Mouse (Mus musculus): ENCODE results near the gene Vmn1r226.

DNA sequence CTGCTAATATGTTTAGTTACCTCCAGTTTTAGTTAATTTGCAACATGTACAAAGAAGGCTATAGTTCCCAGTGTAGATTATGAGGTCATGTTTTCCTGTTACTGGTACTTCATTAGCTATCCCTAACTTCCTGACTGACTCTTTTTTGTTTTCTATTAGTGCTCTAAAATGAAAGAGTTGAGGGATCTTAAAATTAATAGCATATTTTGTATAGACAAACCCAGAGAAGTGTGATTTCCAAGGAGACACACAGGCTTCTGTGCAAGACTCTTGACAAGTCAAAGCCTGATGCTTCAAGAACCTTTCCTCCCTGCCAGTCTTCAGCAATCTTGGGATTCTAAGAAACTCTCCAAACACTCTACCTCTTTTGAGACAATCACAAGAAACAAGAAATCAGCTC lies at the start of gene Vmn1r226:
- TF ChIP-seq POLR2A (IDR thresholded peaks at IDR 0.05; ENCODE audit: insufficient read length, low read depth) (no peak), MYOD1 (IDR thresholded peaks at IDR 0.05; ENCODE audit: control insufficient read depth in 1 of 3, insufficient read length in 2 of 3, low read depth in 2 of 3) (no peak), MAX (IDR thresholded peaks at IDR 0.05; ENCODE audit: low read depth) (no peak), E2F4 (IDR thresholded peaks at IDR 0.05; ENCODE audit: insufficient read depth) (no peak), SRF (IDR thresholded peaks at IDR 0.05; ENCODE audit: control insufficient read depth, insufficient read length, low read depth) (no peak), CEBPB (IDR thresholded peaks at IDR 0.05; ENCODE audit: insufficient read depth, poor library complexity, severe bottlenecking) (no peak), POLR2AphosphoS2 (IDR thresholded peaks at IDR 0.05; ENCODE audit: insufficient read length, low read depth) (no peak)
